Mouse (Mus musculus) G1E (cell line): ENCODE results near the gene Zbtb22.

Source experiments
- CTCF ChIP-seq: IDR thresholded peaks from 2 replicates; pipeline ENCODE4 v1.5.1; 2012; ENCODE audit warnings: low read depth, low read length, inconsistent platforms, mixed read lengths
- GATA1 ChIP-seq: IDR thresholded peaks from 2 replicates; pipeline ENCODE4 v1.6.1; 2012; ENCODE audit warnings: borderline replicate concordance, low read length, inconsistent platforms, mixed read lengths
- GATA2 ChIP-seq: IDR thresholded peaks from 2 replicates; pipeline ENCODE4 v1.6.1; 2012; ENCODE audit warnings: low read depth, low read length, inconsistent platforms, borderline replicate concordance

GRCm38 (mm10) chr17:33940981-33941380 lies 25.3 kb downstream of the Zbtb22 start:
- no peak for TF ChIP-seq CTCF
- TF ChIP-seq GATA1: no peak
- TF ChIP-seq GATA2: no peak
